In the genomic region with DNA sequence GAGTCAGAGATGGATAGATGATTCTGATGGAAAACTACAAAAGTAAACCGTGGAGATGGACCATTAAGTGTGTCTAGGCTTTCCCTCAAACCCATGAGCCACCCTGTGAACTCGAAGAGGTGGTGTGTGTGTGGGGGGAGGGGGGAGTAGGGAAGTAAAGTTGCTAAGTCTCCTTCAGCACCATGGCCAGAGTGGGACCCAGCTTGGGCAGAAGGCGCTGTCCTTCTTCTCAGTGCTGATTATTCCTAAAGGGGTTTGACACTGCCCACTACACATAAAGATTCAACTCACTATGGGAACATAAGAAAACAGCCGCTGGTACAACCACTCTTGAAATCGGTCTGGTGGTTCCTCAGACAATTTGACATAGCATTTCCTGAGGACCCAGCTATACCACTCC, we compare ENCODE assay signal across 11 mouse cellular contexts. TPM values are rescaled to one million over a fixed set of nuclear protein-coding genes. Genes with fewer than 3 reads are reported as not detected.
DNase-seq lines count a peak whose midpoint lies in the region; ATAC-seq and TF ChIP-seq lines count a peak whose summit lies in the region.
"Had no signal": no experiment of that assay in that cellular context is flagged by ENCODE, and none has a peak within 500 bp of the region (broad histone marks: within the 10 kb centered on the region; RNA-seq: fewer than 3 reads in every experiment).

No protein-coding gene starts in this region.

- 33% methylated on average over 5 of the region's 5 CpGs for WGBS in liver, embryonic 11.5 days

- H3K4me1 ChIP-seq in liver, embryonic 11.5 days (replicated peaks; ENCODE audit: control insufficient read depth, insufficient read depth, low read length), result no peaks in the 10 kb centered on the region
- H3K4me1 ChIP-seq: limb, embryonic 13.5 days; stomach, embryonic 15.5 days had no signal

- TF ChIP-seq POLR2A in brain, embryonic 14.5 days (IDR thresholded peaks at IDR 0.05; ENCODE audit: borderline replicate concordance, extremely low read depth, insufficient read depth, insufficient read length, poor library complexity, severe bottlenecking), result no peak

- no peak for ATAC-seq in liver, embryonic 11.5 days (replicated peaks; ENCODE audit: low FRiP score)
- peak; percentile 74 for ATAC-seq in megakaryocyte progenitor cell, adult 5-6 weeks (replicated peaks; ENCODE audit: poor library complexity)

- TF ChIP-seq CTCF in brain, embryonic 14.5 days (IDR thresholded peaks at IDR 0.05; ENCODE audit: borderline replicate concordance, extremely low read depth, insufficient read depth, insufficient read length), result no peak

- DNase-seq in adrenal gland, postnatal 10 days, result peak; percentile 43
- no peak for DNase-seq in adrenal gland, adult 18-20 months (ENCODE audit: low spot score in 2 of 2)
- peak; percentile 15 for DNase-seq in liver
- no peak for DNase-seq in liver, embryonic 11.5 days (ENCODE audit: low spot score)
- DNase-seq in brain, embryonic 14.5 days (ENCODE audit: low read depth), result peak; percentile 21
- DNase-seq in left cerebral cortex, postnatal 4 days, result no peak
- DNase-seq in gastrocnemius, adult 18-20 months (ENCODE audit: low spot score), result no peak

- H3K36me3 ChIP-seq in liver, embryonic 11.5 days (ENCODE audit: control insufficient read depth, insufficient read depth, low read length), result no peaks in the 10 kb centered on the region
- H3K36me3 ChIP-seq: hindbrain, embryonic 15.5 days; limb, embryonic 13.5 days; stomach, embryonic 15.5 days had no signal

- H3K27ac ChIP-seq in liver, embryonic 11.5 days (ENCODE audit: low read depth, low read length), result no peak overlapping the region
- H3K27ac ChIP-seq: hindbrain, embryonic 15.5 days; limb, embryonic 13.5 days; stomach, embryonic 15.5 days had no signal

- no peak overlapping the region for H3K4me3 ChIP-seq in liver, embryonic 11.5 days (ENCODE audit: low read depth, low read length)
- H3K4me3 ChIP-seq: hindbrain, embryonic 15.5 days; limb, embryonic 13.5 days; stomach, embryonic 15.5 days had no signal

- no peaks in the 10 kb centered on the region for H3K27me3 ChIP-seq in liver, embryonic 11.5 days (replicated peaks; ENCODE audit: control insufficient read depth, insufficient read depth, low read length)
- H3K27me3 ChIP-seq: hindbrain, embryonic 15.5 days; limb, embryonic 13.5 days; stomach, embryonic 15.5 days had no signal

- H3K9me3 ChIP-seq in liver, embryonic 11.5 days (ENCODE audit: control insufficient read depth, low read length), result no peaks in the 10 kb centered on the region
- H3K9me3 ChIP-seq: hindbrain, embryonic 15.5 days; stomach, embryonic 15.5 days had no signal

- intact Hi-C loops in left cerebral cortex, postnatal 4 days (cut with DNase I), result no loop called here

- H3K9ac ChIP-seq in liver, embryonic 11.5 days (ENCODE audit: low read depth, low read length), result no peak overlapping the region
- H3K9ac ChIP-seq: hindbrain, embryonic 15.5 days; limb, embryonic 13.5 days; stomach, embryonic 15.5 days had no signal

- no peak overlapping the region for H3K4me2 ChIP-seq in liver, embryonic 11.5 days
- H3K4me2 ChIP-seq: hindbrain, embryonic 15.5 days; limb, embryonic 13.5 days; stomach, embryonic 15.5 days had no signal

RNA-seq across cellular contexts. Expression of a gene that starts 32.9 kb away (rescaled TPM):
- total RNA-seq in adrenal gland, postnatal 10 days (2021), result not detected
- total RNA-seq in adrenal gland, adult 18-20 months (2021), result not detected
- polyA plus RNA-seq in liver, embryonic 11.5 days (2014; fragmentation: Nextera tagmentation; extraction: Ambion mirVana), result not detected in 2 replicates
- polyA plus RNA-seq in brain, embryonic 14.5 days (2012; rRNA removed), result 0.13 TPM in 1 of 2 replicates, not detected in the other
- total RNA-seq in megakaryocyte progenitor cell, adult 5-6 weeks (2015), result not detected in 2 replicates
- total RNA-seq in megakaryocyte progenitor cell, adult 5-6 weeks (2017), result not detected in 2 replicates
- not detected for total RNA-seq in left cerebral cortex, postnatal 4 days (2021)
- total RNA-seq in gastrocnemius, adult 18-20 months (2021), result not detected
- polyA plus RNA-seq: hindbrain, embryonic 15.5 days; stomach, embryonic 15.5 days had no signal

RNA-seq across cellular contexts. Expression of a gene that starts 38.7 kb away (rescaled TPM):
- under 1 TPM in 1 of 2 experiments, not detected in 1; 0.06 TPM for total RNA-seq in adrenal gland, postnatal 10 days (2021)
- total RNA-seq in adrenal gland, adult 18-20 months (2021), result not detected
- not detected in 2 replicates for polyA plus RNA-seq in liver, embryonic 11.5 days (2014; fragmentation: Nextera tagmentation; extraction: Ambion mirVana)
- 0.03 TPM in 1 of 2 replicates, not detected in the other for polyA plus RNA-seq in brain, embryonic 14.5 days (2012; rRNA removed)
- not detected in 2 replicates for total RNA-seq in megakaryocyte progenitor cell, adult 5-6 weeks (2015)
- total RNA-seq in megakaryocyte progenitor cell, adult 5-6 weeks (2017), result not detected in 2 replicates
- total RNA-seq in left cerebral cortex, postnatal 4 days (2021), result not detected
- not detected for total RNA-seq in gastrocnemius, adult 18-20 months (2021)
- polyA plus RNA-seq: hindbrain, embryonic 15.5 days; limb, embryonic 13.5 days; stomach, embryonic 15.5 days had no signal

RNA-seq across cellular contexts. Expression of a gene that starts 47.3 kb away (rescaled TPM):
- 10 to 100 TPM; 33.4 to 38.3 TPM for total RNA-seq in adrenal gland, postnatal 10 days (2021)
- total RNA-seq in adrenal gland, adult 18-20 months (2021), result 10 to 100 TPM; 28.4 to 45.5 TPM
- 10.7 and 11.1 TPM in 2 replicates for polyA plus RNA-seq in liver, embryonic 11.5 days (2014; fragmentation: Nextera tagmentation; extraction: Ambion mirVana)
- polyA plus RNA-seq in brain, embryonic 14.5 days (2012; rRNA removed), result 49.0 and 60.5 TPM in 2 replicates
- total RNA-seq in megakaryocyte progenitor cell, adult 5-6 weeks (2015), result 9.6 and 10.4 TPM in 2 replicates
- total RNA-seq in megakaryocyte progenitor cell, adult 5-6 weeks (2017), result 5.6 and 12.3 TPM in 2 replicates
- total RNA-seq in left cerebral cortex, postnatal 4 days (2021), result 100 to 1,000 TPM; 123 to 124 TPM
- 10 to 100 TPM; 63.3 to 72.8 TPM for total RNA-seq in gastrocnemius, adult 18-20 months (2021)

RNA-seq across cellular contexts. Expression of a gene that starts 51.8 kb away (rescaled TPM):
- total RNA-seq in adrenal gland, postnatal 10 days (2021), result not detected
- total RNA-seq in adrenal gland, adult 18-20 months (2021), result not detected
- polyA plus RNA-seq in liver, embryonic 11.5 days (2014; fragmentation: Nextera tagmentation; extraction: Ambion mirVana), result not detected in 2 replicates
- not detected in 2 replicates for polyA plus RNA-seq in brain, embryonic 14.5 days (2012; rRNA removed)
- not detected in 2 replicates for total RNA-seq in megakaryocyte progenitor cell, adult 5-6 weeks (2015)
- total RNA-seq in megakaryocyte progenitor cell, adult 5-6 weeks (2017), result not detected in 2 replicates
- total RNA-seq in left cerebral cortex, postnatal 4 days (2021), result not detected
- not detected for total RNA-seq in gastrocnemius, adult 18-20 months (2021)
- polyA plus RNA-seq: hindbrain, embryonic 15.5 days; limb, embryonic 13.5 days; stomach, embryonic 15.5 days had no signal

Comparison
In these comparisons a context has a peak if more than half of its experiments do, and no peak if none do; other contexts are left out.
1. DNase-seq: peak in adrenal gland, postnatal 10 days (single experiment), liver (single experiment) and brain, embryonic 14.5 days (single experiment); none in adrenal gland, adult 18-20 months (0 of 2), liver, embryonic 11.5 days (single experiment), left cerebral cortex, postnatal 4 days (single experiment) and gastrocnemius, adult 18-20 months (single experiment).